Mouse (Mus musculus) spleen, postnatal 10 days (tissue): Measurements from ENCODE around the gene Atoh1.

ENCODE experiments used
- DNase-seq, 2 experiments: peaks; one replicate each; pipeline ENCODE4 v3.0.0; 2021 to 2022; ENCODE audit warnings: low spot score in 2 of 2

Atoh1 gene

GRCm38 (mm10) chr6:64728499-64729198 lies at the start of gene Atoh1:
Gene Atoh1 (plus strand): TSS chr6:64729125.
- no peak for DNase-seq

- peak in 1 of 2 experiments; percentile 16 for DNase-seq
Measured at GRCm38 (mm10) chr6:64683974-64684373, 45.0 kb upstream of the Atoh1 start.

- no peak for DNase-seq
Measured at GRCm38 (mm10) chr6:64684973-64685372, 44.0 kb upstream of the Atoh1 start.

GRCm38 (mm10) chr6:64688181-64688944 lies 40.6 kb upstream of the Atoh1 start:
- DNase-seq: no peak

- no peak for DNase-seq
Measured at GRCm38 (mm10) chr6:64694688-64695087, 34.2 kb upstream of the Atoh1 start.

GRCm38 (mm10) chr6:64703659-64704058 lies 25.3 kb upstream of the Atoh1 start:
- no peak for DNase-seq

- DNase-seq: no peak
Measured at GRCm38 (mm10) chr6:64727751-64728403, 1.0 kb upstream of the Atoh1 start.

GRCm38 (mm10) chr6:64729231-64730011 lies 496 bp downstream of the Atoh1 start:
- no peak for DNase-seq

- DNase-seq: no peak
Measured at GRCm38 (mm10) chr6:64730030-64730429, 1.1 kb downstream of the Atoh1 start.

GRCm38 (mm10) chr6:64730506-64731020 lies 1.6 kb downstream of the Atoh1 start:
- no peak for DNase-seq

- no peak for DNase-seq
Measured at GRCm38 (mm10) chr6:64731126-64731525, 2.2 kb downstream of the Atoh1 start.

- no peak for DNase-seq
Measured at GRCm38 (mm10) chr6:64731621-64732320, 2.8 kb downstream of the Atoh1 start.

GRCm38 (mm10) chr6:64733311-64733710 lies 4.4 kb downstream of the Atoh1 start:
- no peak for DNase-seq

- DNase-seq: no peak
Measured at GRCm38 (mm10) chr6:64734441-64735320, 5.8 kb downstream of the Atoh1 start.

GRCm38 (mm10) chr6:64736317-64736716 lies 7.4 kb downstream of the Atoh1 start:
- no peak for DNase-seq

- DNase-seq: no peak
Measured at GRCm38 (mm10) chr6:64742915-64743489, 14.1 kb downstream of the Atoh1 start.

GRCm38 (mm10) chr6:64754515-64754914 lies 25.6 kb downstream of the Atoh1 start:
- no peak for DNase-seq

GRCm38 (mm10) chr6:64763901-64764300 lies 35.0 kb downstream of the Atoh1 start:
- no peak for DNase-seq

- DNase-seq: no peak
Measured at GRCm38 (mm10) chr6:64773430-64773829, 44.5 kb downstream of the Atoh1 start.
